Mouse (Mus musculus) intestine, embryonic 14.5 days (tissue): ENCODE measurements at regions not wholly inside any gene's neighbourhood (a gene's known extent, or its start where the extent isn't known, plus 50 kb on each side); places are given as distances from the start of the nearest gene placed in this dataset.

Experiments
- ATAC-seq: fragments of 200-750 bp; cut with Nextera tagmentation; replicated peaks from 2 replicates; pipeline ENCODE4 v1.8.0; 2017; ENCODE audit warnings: low read depth, moderate number of reproducible peaks, moderate TSS enrichment, moderate library complexity; ENCODE audit not compliant: low FRiP score, low TSS enrichment
- DNase-seq: peaks from one replicate; pipeline ENCODE4 v3.0.0-alpha.2; 2018; ENCODE audit warnings: low spot score
- H3K27ac ChIP-seq: fragments of 300-500 bp; sonication (generic); 2 replicates; pipeline ENCODE4 v1.5.1; 2014; ENCODE audit warnings: low read depth, mild to moderate bottlenecking, control low read depth
- H3K27me3 ChIP-seq: fragments of 300-500 bp; sonication (generic); replicated peaks from 2 replicates; pipeline ENCODE4 v1.6.1; 2014; ENCODE audit warnings: low read length, control low read depth; ENCODE audit not compliant: control insufficient read depth, insufficient read depth
- H3K36me3 ChIP-seq: fragments of 300-500 bp; sonication (generic); 2 replicates; pipeline ENCODE4 v1.6.1; 2014; ENCODE audit warnings: low read length, control low read depth; ENCODE audit not compliant: control insufficient read depth, insufficient read depth
- H3K4me1 ChIP-seq: fragments of 300-500 bp; sonication (generic); replicated peaks from 2 replicates; pipeline ENCODE4 v1.6.1; 2014; ENCODE audit warnings: low read length, control low read depth, mixed read lengths; ENCODE audit not compliant: control insufficient read depth, insufficient read depth
- H3K4me2 ChIP-seq: fragments of 300-500 bp; sonication (generic); 2 replicates; pipeline ENCODE4 v1.6.1; 2014; ENCODE audit warnings: low read length
- H3K4me3 ChIP-seq: fragments of 300-500 bp; sonication (generic); 2 replicates; pipeline ENCODE4 v1.5.1; 2014; ENCODE audit warnings: low read depth, low read length, control low read depth, mixed read lengths
- H3K9ac ChIP-seq: fragments of 300-500 bp; sonication (generic); 2 replicates; pipeline ENCODE4 v1.6.1; 2014; ENCODE audit warnings: mild to moderate bottlenecking, low read length
- H3K9me3 ChIP-seq: fragments of 300-500 bp; sonication (generic); 2 replicates; pipeline ENCODE4 v1.6.1; 2016; ENCODE audit warnings: low read length, control low read depth; ENCODE audit not compliant: control insufficient read depth
- whole genome bisulfite sequencing: fragments of 180-500 bp; shearing (Covaris S2); extraction: QIAGEN DNeasy Blood & Tissue Kit; methylation state at CpG from one replicate; pipeline ENCODE4 v1.1.7; 2014; 5-methylcytosine and 5-hydroxymethylcytosine counted together

GRCm38 (mm10) chr10:68347806-68348205 is 69.3 kb upstream of the Arid5b start:
- no peak overlapping the region for H3K4me3 ChIP-seq
- no peak overlapping the region for H3K9ac ChIP-seq
- H3K27ac ChIP-seq: no peak overlapping the region
- H3K4me2 ChIP-seq: no peak overlapping the region
- H3K9me3 ChIP-seq: peaks cover 6% of the 10 kb centered on the region
- no peaks in the 10 kb centered on the region for H3K36me3 ChIP-seq
- peaks cover 6% of the 10 kb centered on the region; the same call in 1 of the 2 replicates for H3K4me1 ChIP-seq
- ATAC-seq: no peak
- DNase-seq: peak; percentile 37
- no peaks in the 10 kb centered on the region for H3K27me3 ChIP-seq
- 89% methylated on average over 7 of the region's 7 CpGs for WGBS

- H3K27ac ChIP-seq: no peak overlapping the region
- 70% methylated on average over 18 of the region's 18 CpGs for WGBS
- H3K4me2 ChIP-seq: no peak overlapping the region
- H3K9me3 ChIP-seq: peaks cover 12% of the 10 kb centered on the region
- no peaks in the 10 kb centered on the region for H3K36me3 ChIP-seq
- H3K9ac ChIP-seq: no peak overlapping the region
- H3K4me1 ChIP-seq: peaks cover 6% of the 10 kb centered on the region; the same call in 1 of the 2 replicates
- no peak for ATAC-seq
- no peaks in the 10 kb centered on the region for H3K27me3 ChIP-seq
- peak; percentile 50 for DNase-seq
- no peak overlapping the region for H3K4me3 ChIP-seq
These were observed 66.6 kb upstream of the Arid5b start for GRCm38 (mm10) chr10:68344991-68345720.

GRCm38 (mm10) chr10:68344211-68344610 is 65.7 kb upstream of the Arid5b start:
- ATAC-seq (no peak), DNase-seq (peak; percentile 37)
- Histone ChIP-seq H3K9me3 (peaks cover 12% of the 10 kb centered on the region), H3K27ac (no peak overlapping the region), H3K27me3 (no peaks in the 10 kb centered on the region), H3K4me2 (no peak overlapping the region), H3K4me1 (peaks cover 6% of the 10 kb centered on the region; the same call in 1 of the 2 replicates), H3K4me3 (no peak overlapping the region), H3K36me3 (no peaks in the 10 kb centered on the region), H3K9ac (no peak overlapping the region)
- WGBS: 96% methylated on average over 2 of the region's 2 CpGs

- H3K4me3 ChIP-seq: no peak overlapping the region
- H3K36me3 ChIP-seq: no peaks in the 10 kb centered on the region
- H3K9ac ChIP-seq: no peak overlapping the region
- H3K4me1 ChIP-seq: no peaks in the 10 kb centered on the region
- H3K4me2 ChIP-seq: no peak overlapping the region
- H3K27ac ChIP-seq: no peak overlapping the region
- ATAC-seq (no peak), DNase-seq (no peak)
- 78% methylated on average over 5 of the region's 5 CpGs for WGBS
- no peaks in the 10 kb centered on the region for H3K9me3 ChIP-seq
- H3K27me3 ChIP-seq: no peaks in the 10 kb centered on the region
These were observed 55.5 kb upstream of the Arid5b start for GRCm38 (mm10) chr10:68334054-68334453.
